Mouse (Mus musculus) testis, adult 10 weeks (tissue): ENCODE measurements around the gene Rgsl1. TPM values are rescaled to one million over a fixed set of nuclear protein-coding genes. Genes with fewer than 3 reads are reported as not detected.

Experiments used
- polyA plus RNA-seq: library from polyadenylated mRNA; stranded (reverse); fragments of 350-450 nt; fragmentation: Illumina TruSeq; extraction: RNeasy Lipid Tissue Mini Kit (QIAGEN cat#74804); gene quantifications from one replicate; pipeline ENCODE4 v1.2.3, GENCODE M21; 2014; ENCODE audit warnings: low read depth, low replicate concordance

Gene Rgsl1
- polyA plus RNA-seq = 60.7 TPM

DNA sequence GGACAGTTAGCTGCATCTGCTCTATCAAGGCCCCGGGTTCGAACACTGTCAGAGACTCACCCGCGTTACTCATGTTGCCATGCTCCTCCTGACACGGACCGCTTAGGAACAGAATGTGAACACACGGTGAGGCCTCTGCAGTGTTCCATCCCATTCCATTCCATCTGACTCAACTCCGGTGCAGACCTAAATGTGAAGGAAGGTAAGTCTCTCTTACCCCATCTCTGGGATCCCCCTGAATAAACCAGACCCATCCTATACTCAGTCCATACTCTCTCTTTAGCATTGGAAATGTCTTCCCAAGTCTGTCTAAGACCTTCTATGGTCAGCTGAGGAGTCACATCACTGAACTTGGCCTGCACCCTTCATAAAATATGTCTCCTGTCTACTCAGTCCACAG lies at the start of gene Rgsl1:
Gene Rgsl1, minus strand, starts transcription at position 101 of the 400 bp plus-strand sequence.

DNA sequence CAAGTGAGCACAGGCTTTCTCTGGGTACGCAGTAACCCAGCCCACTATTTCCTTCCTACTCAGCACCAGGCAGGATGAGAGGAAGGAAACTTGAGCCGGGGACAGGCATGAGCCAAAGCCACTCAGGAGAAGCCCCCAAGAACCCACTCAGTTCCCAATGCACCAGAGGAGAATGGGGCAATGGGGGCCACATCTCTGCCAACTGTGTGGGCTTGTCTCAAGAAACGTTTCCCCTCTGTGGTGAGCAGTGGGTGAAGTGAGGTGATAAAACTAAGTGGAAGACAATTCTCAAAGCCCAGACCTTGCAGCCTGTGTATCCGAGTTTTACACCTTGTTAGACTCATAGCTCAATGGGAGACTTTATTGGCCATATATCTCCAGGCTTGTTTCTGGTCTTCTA lies 47.5 kb upstream of the Rgsl1 start, which contains the start of gene Teddm1a:
Gene Teddm1a, plus strand, starts transcription at position 301 of the 400 bp plus-strand sequence.

DNA sequence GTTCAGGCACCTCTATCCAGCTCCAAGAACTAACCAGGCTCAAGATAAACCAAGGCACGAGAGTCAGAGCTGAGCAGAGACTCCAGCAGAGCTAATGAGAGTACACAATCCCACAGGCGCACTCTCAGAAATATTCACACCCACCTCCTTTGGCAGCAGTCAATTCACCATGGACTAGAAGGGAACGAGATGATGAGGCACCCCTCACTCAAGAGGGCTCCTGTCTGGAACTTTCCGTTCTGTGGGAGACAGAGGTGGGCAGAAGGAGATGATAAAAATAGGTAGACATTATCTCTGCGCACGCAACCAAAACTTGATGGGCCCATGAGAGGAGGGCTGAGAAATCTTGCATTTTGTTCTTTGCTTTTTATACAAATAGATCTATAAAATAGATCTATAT lies 30.1 kb upstream of the Rgsl1 start, which contains the start of gene Teddm1b:
Gene Teddm1b, plus strand, starts transcription at position 301 of the 400 bp plus-strand sequence.

DNA sequence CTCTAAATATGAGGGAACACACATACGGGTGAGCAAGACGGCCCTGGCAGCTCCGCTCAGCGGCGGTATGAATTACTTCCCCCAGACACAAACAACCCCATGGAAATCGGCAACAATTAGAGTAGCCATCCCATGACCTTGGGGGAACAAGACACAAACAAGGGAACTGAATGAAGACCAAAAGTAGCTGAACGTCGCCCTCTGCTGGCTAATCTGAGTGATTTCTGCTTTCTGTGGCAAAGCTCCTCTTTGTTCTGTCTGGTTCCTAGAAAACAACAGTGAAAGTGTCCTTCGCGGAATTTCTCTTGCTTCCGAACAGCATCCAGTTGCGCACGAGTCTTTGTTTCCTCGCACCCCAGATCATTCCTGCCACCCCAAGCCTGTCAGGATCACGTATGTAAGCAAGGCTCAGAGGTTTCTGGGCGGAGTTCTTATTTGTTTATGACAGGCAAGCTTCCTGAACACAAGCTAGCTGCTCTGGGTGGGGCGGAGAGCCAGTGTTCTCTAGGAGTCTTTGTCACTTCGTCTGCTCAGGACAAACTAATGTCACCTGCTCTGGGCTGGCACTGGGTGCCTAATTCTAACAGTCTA lies 94.6 kb downstream of the Rgsl1 start, which contains the start of gene Rnasel:
Gene Rnasel, plus strand, starts transcription at position 216 of the 591 bp plus-strand sequence.

DNA sequence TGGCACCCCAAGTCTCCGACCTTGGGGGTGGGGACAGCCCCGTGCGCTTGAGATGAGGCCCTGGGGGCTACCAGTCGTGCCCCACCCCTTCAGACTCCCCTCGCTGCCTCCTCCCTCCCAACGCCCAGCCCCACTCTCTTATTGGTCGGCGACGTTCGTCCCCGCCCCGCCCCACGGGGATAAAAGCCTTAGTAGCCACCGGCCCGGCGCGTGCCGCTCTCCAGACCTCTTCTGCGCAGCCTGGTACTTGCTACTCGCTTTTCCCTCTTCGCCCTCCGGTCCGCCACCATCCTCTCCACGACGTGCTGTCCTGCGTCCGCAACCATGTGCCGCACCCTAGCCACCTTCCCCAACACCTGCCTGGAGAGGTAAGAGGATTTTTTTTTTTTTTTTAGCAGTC lies 103.8 kb downstream of the Rgsl1 start, which contains the start of gene Rgs16:
Gene Rgs16, plus strand, starts transcription at position 205 of the 400 bp plus-strand sequence.

Other genes starting within 250 kb of the Rgsl1 start
- 0.07 TPM for gene Rgs8, start 191.1 kb downstream of the Rgsl1 start, polyA plus RNA-seq
- not detected for gene Rgs16, start 103.8 kb downstream of the Rgsl1 start, polyA plus RNA-seq
- 5.7 TPM for gene Rnasel, start 94.7 kb downstream of the Rgsl1 start, polyA plus RNA-seq
- 0.10 TPM for gene Teddm1b, start 30.2 kb upstream of the Rgsl1 start, polyA plus RNA-seq
- gene Teddm1a, start 47.6 kb upstream of the Rgsl1 start, polyA plus RNA-seq = not detected
- 309 TPM for gene Glul, start 55.8 kb upstream of the Rgsl1 start, polyA plus RNA-seq
- gene Teddm2, start 56.1 kb upstream of the Rgsl1 start, polyA plus RNA-seq = 1.1 TPM